Mouse (Mus musculus): Measurements from ENCODE around the gene Pgls.

The Pgls gene

DNA sequence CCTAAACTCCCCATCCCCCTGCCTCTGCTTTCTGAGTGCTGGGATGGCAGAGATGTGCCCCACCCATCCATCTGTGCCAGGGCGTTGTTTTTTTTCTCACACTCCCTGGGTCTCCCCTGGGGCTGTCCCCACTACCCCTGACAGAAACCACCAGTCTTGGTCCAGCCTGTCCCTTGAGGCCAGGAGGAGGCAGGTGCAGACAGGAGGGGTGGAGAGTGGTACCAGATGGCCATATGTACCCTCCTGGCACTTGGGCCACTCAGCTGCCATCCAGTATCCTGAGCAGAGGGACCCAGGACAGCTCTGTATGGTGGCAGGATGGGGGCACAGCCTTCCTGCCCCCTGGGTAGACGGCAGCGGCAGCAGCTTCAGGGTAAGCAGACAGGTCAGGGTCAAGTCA, 5.5 kb downstream of the Pgls start, which contains the start of gene Fam129c:
Gene Fam129c, plus strand, starts transcription at position 198 of the 400 bp plus-strand sequence.
- TF ChIP-seq CTCF (conservative IDR thresholded peaks at IDR 0.05; ENCODE audit: low read length) (no peak), NANOG (IDR thresholded peaks at IDR 0.05; ENCODE audit: borderline replicate concordance, low read length) (no peak), POU5F1 (IDR thresholded peaks at IDR 0.05; ENCODE audit: borderline replicate concordance, low read length) (no peak)

DNA sequence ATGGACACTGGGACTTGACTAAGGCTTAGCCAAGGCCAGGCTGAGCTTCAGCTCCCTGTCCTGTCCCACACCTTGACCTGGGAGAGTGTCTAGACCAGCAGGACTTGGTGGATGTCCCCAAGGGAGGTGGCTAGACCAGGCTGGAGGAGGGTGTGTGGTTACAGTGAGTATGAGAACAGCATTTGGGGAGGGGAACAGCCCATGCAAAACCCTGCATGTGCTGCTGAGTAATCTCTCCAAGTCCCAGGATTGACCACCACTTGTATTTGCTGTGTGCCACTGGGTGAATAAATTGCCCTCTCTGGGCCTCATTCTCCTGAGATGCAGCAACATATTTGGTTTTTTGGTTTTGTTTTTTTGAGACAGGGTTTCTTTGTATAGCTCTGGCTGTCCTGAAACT, 6.4 kb downstream of the Pgls start:
- TF ChIP-seq POU5F1 (IDR thresholded peaks at IDR 0.05; ENCODE audit: borderline replicate concordance, low read length): no peak
- no peak for TF ChIP-seq CTCF (conservative IDR thresholded peaks at IDR 0.05; ENCODE audit: low read length)
- no peak for TF ChIP-seq NANOG (IDR thresholded peaks at IDR 0.05; ENCODE audit: borderline replicate concordance, low read length)
- Histone ChIP-seq H3K9me3 (ENCODE audit: low read length) (no peaks in the 10 kb centered on the region), H3K4me1 (replicated peaks; ENCODE audit: low read depth, low read length) (peaks cover 46% of the 10 kb centered on the region), H3K36me3 (ENCODE audit: insufficient read depth, low read length) (peaks cover 48% of the 10 kb centered on the region), H3K27me3 (ENCODE audit: insufficient read depth, low read length) (peaks cover 48% of the 10 kb centered on the region), H3K4me3 (replicated peaks; ENCODE audit: low read length) (no peak overlapping the region)

More for the DNA sequence above, 5.5 kb downstream of the Pgls start, which contains the start of gene Fam129c:
- H3K9me3 ChIP-seq (ENCODE audit: low read length): no peaks in the 10 kb centered on the region
- H3K4me1 ChIP-seq (replicated peaks; ENCODE audit: low read depth, low read length): peaks cover 46% of the 10 kb centered on the region
- H3K27me3 ChIP-seq (ENCODE audit: insufficient read depth, low read length): peaks cover 45% of the 10 kb centered on the region
- H3K4me3 ChIP-seq (replicated peaks; ENCODE audit: low read length): no peak within 1 kb of the TSS
- peaks cover 52% of the 10 kb centered on the region for H3K36me3 ChIP-seq (ENCODE audit: insufficient read depth, low read length)

DNA sequence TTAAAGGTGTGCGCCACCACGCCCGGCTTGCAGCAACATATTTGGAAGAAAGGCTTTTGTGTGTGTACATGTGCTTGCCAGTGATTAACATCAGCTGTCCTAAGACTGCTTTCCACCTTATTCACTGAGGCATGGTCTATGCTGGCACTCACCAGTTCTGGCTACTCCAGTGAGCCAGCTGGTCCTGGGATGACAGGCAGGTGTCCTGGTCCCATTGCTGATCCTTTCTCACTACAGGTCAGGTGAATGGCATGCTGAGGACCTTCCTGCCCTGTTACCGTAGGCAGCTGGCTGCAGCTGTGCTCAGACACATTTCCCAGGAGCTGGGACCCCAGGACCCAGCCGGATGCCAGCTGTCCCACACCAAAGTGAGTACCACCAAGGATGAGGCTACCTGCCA, 6.9 kb downstream of the Pgls start:
- no peak for TF ChIP-seq POU5F1 (IDR thresholded peaks at IDR 0.05; ENCODE audit: borderline replicate concordance, low read length)
- no peak for TF ChIP-seq CTCF (conservative IDR thresholded peaks at IDR 0.05; ENCODE audit: low read length)
- no peak for TF ChIP-seq NANOG (IDR thresholded peaks at IDR 0.05; ENCODE audit: borderline replicate concordance, low read length)
- H3K9me3 ChIP-seq (ENCODE audit: low read length): no peaks in the 10 kb centered on the region
- H3K27me3 ChIP-seq (ENCODE audit: insufficient read depth, low read length): peaks cover 49% of the 10 kb centered on the region
- H3K36me3 ChIP-seq (ENCODE audit: insufficient read depth, low read length): peaks cover 48% of the 10 kb centered on the region
- peaks cover 47% of the 10 kb centered on the region for H3K4me1 ChIP-seq (replicated peaks; ENCODE audit: low read depth, low read length)
- no peak overlapping the region for H3K4me3 ChIP-seq (replicated peaks; ENCODE audit: low read length)

DNA sequence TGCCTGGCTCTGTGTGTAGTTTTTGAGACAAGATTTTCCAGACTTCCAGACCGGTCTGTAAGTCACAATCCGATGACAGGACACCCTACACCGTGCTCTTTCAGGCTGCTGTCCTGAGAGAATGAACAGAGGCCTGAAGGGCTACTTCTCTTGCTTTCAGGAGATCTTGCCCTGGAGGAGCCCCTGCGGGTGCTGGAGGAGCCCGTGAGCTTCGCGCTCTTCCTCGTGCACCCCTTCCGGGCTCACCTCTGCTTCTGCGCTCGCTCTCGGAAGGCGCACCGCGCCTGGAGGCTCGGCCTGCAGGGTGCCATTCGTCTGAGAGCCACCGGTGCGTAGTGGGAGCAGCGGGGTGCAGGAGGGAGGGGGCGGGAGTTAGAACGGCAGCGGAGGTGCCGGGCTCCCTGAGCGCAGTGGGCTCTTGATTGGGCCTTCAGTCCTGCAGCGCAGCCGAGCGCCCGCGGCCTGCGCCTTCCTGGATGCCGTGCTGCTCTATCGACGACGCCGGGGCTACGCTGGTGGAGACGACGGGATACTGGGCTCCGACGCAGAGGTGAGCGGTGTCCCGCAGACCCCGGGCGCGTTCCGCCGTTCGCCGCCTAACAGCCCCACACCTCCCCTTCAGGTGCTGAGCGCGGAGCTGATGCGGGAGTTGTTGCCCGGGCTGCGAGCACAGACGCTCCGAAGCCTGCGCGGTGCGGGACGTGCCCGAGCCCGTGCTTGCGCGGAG, 10.1 kb downstream of the Pgls start:
- Histone ChIP-seq H3K27me3 (ENCODE audit: insufficient read depth, low read length) (peaks cover 49% of the 10 kb centered on the region), H3K4me1 (replicated peaks; ENCODE audit: low read depth, low read length) (peaks cover 31% of the 10 kb centered on the region), H3K36me3 (ENCODE audit: insufficient read depth, low read length) (peaks cover 50% of the 10 kb centered on the region), H3K4me3 (replicated peaks; ENCODE audit: low read length) (peak overlapping the region; percentile 81), H3K9me3 (ENCODE audit: low read length) (no peaks in the 10 kb centered on the region)
- TF ChIP-seq CTCF (conservative IDR thresholded peaks at IDR 0.05; ENCODE audit: low read length) (no peak), POU5F1 (IDR thresholded peaks at IDR 0.05; ENCODE audit: borderline replicate concordance, low read length) (no peak), NANOG (IDR thresholded peaks at IDR 0.05; ENCODE audit: borderline replicate concordance, low read length) (no peak)

DNA sequence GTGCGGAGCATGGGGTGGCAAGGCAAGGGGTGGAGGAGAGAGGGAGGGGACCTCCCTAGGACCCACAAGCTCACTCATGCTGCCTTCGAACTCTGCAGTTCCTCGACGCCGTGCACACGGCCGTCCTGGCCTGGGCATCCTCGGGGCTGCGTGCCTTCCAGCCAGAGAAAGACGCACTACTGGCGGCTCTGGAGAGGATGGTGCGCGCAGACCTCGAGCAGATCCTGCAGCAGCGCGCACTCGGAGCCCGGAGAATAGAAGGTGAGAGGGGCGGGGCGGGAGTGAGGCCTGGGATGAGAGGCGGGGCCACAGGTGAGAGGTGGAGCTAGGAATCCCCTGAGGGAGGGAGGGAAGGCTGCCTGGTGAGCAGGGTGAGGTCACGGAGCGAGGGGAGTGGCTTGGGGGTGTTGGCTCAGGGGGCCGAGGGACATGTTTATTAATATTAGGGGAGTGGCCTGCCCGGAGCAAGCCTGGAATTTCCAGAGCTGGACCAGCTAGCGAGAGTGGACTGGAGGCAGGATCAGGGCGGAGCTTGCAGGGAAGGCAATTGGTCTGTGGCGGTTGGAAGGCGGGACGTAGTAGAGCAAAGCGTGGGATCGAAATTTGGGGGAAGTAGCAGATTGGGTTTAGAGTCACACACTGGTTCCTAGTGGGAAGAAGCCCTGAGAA, 10.8 kb downstream of the Pgls start:
- TF ChIP-seq NANOG (IDR thresholded peaks at IDR 0.05; ENCODE audit: borderline replicate concordance, low read length): no peak
- no peak for TF ChIP-seq CTCF (conservative IDR thresholded peaks at IDR 0.05; ENCODE audit: low read length)
- no peak for TF ChIP-seq POU5F1 (IDR thresholded peaks at IDR 0.05; ENCODE audit: borderline replicate concordance, low read length)
- Histone ChIP-seq H3K4me3 (replicated peaks; ENCODE audit: low read length) (peak overlapping the region; percentile 81), H3K36me3 (ENCODE audit: insufficient read depth, low read length) (peaks cover 55% of the 10 kb centered on the region), H3K4me1 (replicated peaks; ENCODE audit: low read depth, low read length) (peaks cover 30% of the 10 kb centered on the region), H3K9me3 (ENCODE audit: low read length) (no peaks in the 10 kb centered on the region), H3K27me3 (ENCODE audit: insufficient read depth, low read length) (peaks cover 44% of the 10 kb centered on the region)

DNA sequence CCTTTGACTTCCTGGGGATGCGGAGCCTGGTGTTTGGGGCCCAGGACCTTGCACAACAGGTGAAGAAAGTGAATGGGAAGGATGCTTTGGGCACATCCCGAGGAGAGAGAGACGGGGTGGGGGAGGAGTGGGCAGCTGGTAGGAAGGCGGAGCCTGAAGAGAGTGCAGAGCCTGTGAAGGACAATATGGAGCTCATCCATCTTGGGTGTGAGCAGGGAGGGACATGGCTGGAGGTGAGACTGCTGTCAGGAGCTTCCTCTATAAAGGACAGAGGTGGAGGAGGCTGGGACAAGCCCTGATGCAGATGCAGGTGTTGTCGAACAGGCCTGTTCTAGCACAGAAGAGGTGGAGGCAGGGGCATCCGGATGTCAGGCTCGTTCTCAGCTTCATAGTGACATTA, 12.0 kb downstream of the Pgls start:
- H3K4me1 ChIP-seq (replicated peaks; ENCODE audit: low read depth, low read length): peaks cover 31% of the 10 kb centered on the region
- peaks cover 52% of the 10 kb centered on the region for H3K36me3 ChIP-seq (ENCODE audit: insufficient read depth, low read length)
- TF ChIP-seq NANOG (IDR thresholded peaks at IDR 0.05; ENCODE audit: borderline replicate concordance, low read length): no peak
- TF ChIP-seq CTCF (conservative IDR thresholded peaks at IDR 0.05; ENCODE audit: low read length): no peak
- no peak for TF ChIP-seq POU5F1 (IDR thresholded peaks at IDR 0.05; ENCODE audit: borderline replicate concordance, low read length)
- H3K9me3 ChIP-seq (ENCODE audit: low read length): no peaks in the 10 kb centered on the region
- no peak overlapping the region for H3K4me3 ChIP-seq (replicated peaks; ENCODE audit: low read length)
- peaks cover 35% of the 10 kb centered on the region for H3K27me3 ChIP-seq (ENCODE audit: insufficient read depth, low read length)

DNA sequence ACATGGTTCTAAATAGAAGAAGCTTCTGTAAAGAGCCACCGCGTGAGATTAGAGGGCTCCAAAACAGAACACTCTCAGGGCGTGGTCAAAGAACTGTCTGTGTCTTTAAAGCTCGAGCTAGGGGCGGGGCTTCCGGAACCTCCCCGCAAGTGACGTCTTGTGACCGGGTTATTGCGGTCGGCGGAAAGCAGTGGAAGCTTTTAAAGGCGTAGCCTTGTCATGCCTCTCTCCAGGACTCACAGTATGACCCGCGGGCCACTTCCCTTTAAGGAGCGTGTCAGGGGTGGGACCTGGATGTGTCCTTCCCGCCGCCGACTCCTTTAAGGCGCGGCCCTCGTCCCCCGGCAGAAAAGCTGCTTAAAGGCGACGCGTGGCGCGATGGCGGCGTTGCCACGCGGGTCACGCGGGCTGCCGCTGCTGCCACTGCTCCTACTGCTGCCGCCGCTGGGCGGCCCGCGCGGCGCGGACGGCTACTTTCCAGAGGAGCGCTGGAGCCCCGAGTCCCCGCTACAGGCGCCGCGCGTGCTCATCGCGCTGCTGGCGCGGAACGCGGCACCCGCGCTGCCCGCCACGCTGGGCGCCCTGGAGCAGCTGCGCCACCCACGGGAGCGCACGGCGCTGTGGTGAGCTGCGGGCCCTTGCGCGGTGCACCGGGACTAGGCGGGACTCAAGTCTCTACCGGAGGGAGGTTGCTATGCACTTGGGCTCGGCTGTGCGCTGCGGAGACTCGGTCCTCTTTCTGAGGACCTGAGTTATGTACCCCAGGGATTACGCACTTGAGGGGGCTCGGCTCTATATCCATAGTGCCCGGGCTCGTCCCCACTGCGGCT, 19.1 kb downstream of the Pgls start, which contains the start of gene Colgalt1:
Gene Colgalt1, plus strand, starts transcription at position 177 of the 830 bp plus-strand sequence.
- Histone ChIP-seq H3K4me3 (replicated peaks; ENCODE audit: low read length) (peak within 1 kb of the TSS; percentile 98), H3K27me3 (ENCODE audit: insufficient read depth, low read length) (no peaks in the 10 kb centered on the region), H3K9me3 (ENCODE audit: low read length) (no peaks in the 10 kb centered on the region), H3K4me1 (replicated peaks; ENCODE audit: low read depth, low read length) (peaks cover 45% of the 10 kb centered on the region), H3K36me3 (ENCODE audit: insufficient read depth, low read length) (peaks cover 48% of the 10 kb centered on the region)
- TF ChIP-seq POU5F1 (IDR thresholded peaks at IDR 0.05; ENCODE audit: borderline replicate concordance, low read length) (no peak), CTCF (conservative IDR thresholded peaks at IDR 0.05; ENCODE audit: low read length) (no peak), NANOG (IDR thresholded peaks at IDR 0.05; ENCODE audit: borderline replicate concordance, low read length) (no peak)

DNA sequence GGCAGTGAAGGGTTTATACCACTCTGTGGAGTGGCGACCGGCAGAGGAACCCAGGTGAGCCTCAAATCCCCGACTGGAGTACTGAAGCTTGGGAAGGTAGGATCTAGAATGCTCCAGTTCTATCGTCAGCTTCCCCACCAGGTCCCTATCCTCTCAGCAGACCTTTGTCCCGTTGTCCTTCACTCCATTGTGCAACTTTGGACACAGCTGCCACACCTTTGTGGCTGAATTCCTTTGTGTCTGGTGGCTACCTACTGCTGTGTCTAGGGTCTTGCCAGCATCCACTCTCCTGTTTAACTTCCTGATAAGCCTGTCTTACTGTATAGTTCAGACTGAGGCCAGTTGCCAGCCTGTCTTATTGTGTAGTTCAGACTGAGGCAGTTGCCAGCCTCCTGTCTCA, 20.2 kb downstream of the Pgls start:
- peaks cover 45% of the 10 kb centered on the region for H3K4me1 ChIP-seq (replicated peaks; ENCODE audit: low read depth, low read length)
- H3K4me3 ChIP-seq (replicated peaks; ENCODE audit: low read length): peak overlapping the region; percentile 98
- H3K9me3 ChIP-seq (ENCODE audit: low read length): no peaks in the 10 kb centered on the region
- TF ChIP-seq CTCF (conservative IDR thresholded peaks at IDR 0.05; ENCODE audit: low read length): no peak
- no peak for TF ChIP-seq POU5F1 (IDR thresholded peaks at IDR 0.05; ENCODE audit: borderline replicate concordance, low read length)
- no peak for TF ChIP-seq NANOG (IDR thresholded peaks at IDR 0.05; ENCODE audit: borderline replicate concordance, low read length)
- no peaks in the 10 kb centered on the region for H3K27me3 ChIP-seq (ENCODE audit: insufficient read depth, low read length)
- peaks cover 50% of the 10 kb centered on the region for H3K36me3 ChIP-seq (ENCODE audit: insufficient read depth, low read length)

All from E14TG2a.4 (cell line).